Comparison of ENCODE assay signal across 9 mouse cellular contexts in genomic region chr8:114971378-114971777, GRCm38 (mm10).
DNase-seq lines count a peak whose midpoint lies in the region; ATAC-seq and TF ChIP-seq lines count a peak whose summit lies in the region.
"Had no signal": no experiment of that assay in that cellular context is flagged by ENCODE, and none has a peak within 500 bp of the region (broad histone marks: within the 10 kb centered on the region; RNA-seq: fewer than 3 reads in every experiment).

No protein-coding gene starts in this region.

- peak; percentile 79 for DNase-seq in brain, embryonic 14.5 days (ENCODE audit: low read depth)
- peak; percentile 85 for DNase-seq in forebrain, embryonic 11.5 days (ENCODE audit: low spot score)
- DNase-seq in heart, postnatal 0 days (ENCODE audit: low spot score) = peak; percentile 70
- DNase-seq in kidney, postnatal 36 days = peak; percentile 65 to 85
- peak in 2 of 3 experiments; percentile 9 to 29 for DNase-seq in liver, embryonic 14.5 days (ENCODE audit: low read depth in 3 of 3, low spot score in 3 of 3)
- DNase-seq in retina, embryonic 14.5 days (ENCODE audit: low spot score) = peak; percentile 91
- peak; percentile 89 for DNase-seq in thymus, postnatal 14 days

- H3K36me3 ChIP-seq in ES-Bruce4 (ENCODE audit: control insufficient read depth, insufficient read depth, low read length, poor library complexity, severe bottlenecking) = no peaks in the 10 kb centered on the region
- H3K36me3 ChIP-seq in forebrain, embryonic 11.5 days (ENCODE audit: control insufficient read depth, insufficient read depth, low read length) = no peaks in the 10 kb centered on the region
- H3K36me3 ChIP-seq in heart, postnatal 0 days (replicated peaks; ENCODE audit: control insufficient read depth, insufficient read depth, low read length) = no peaks in the 10 kb centered on the region
- H3K36me3 ChIP-seq in liver, embryonic 14.5 days (replicated peaks; ENCODE audit: control insufficient read depth, insufficient read depth, low read depth) = no peaks in the 10 kb centered on the region
- H3K36me3 ChIP-seq: heart, embryonic 13.5 days had no signal

- TF ChIP-seq CTCF in ES-Bruce4 (IDR thresholded peaks at IDR 0.05; ENCODE audit: low read depth, low read length) = peak; percentile 82
- peak; percentile 84 for TF ChIP-seq CTCF in brain, embryonic 14.5 days (IDR thresholded peaks at IDR 0.05; ENCODE audit: borderline replicate concordance, extremely low read depth, insufficient read depth, insufficient read length)
- TF ChIP-seq CTCF in heart, postnatal 0 days (IDR thresholded peaks at IDR 0.05; ENCODE audit: low read depth) = peak; percentile 88
- peak; percentile 88 for TF ChIP-seq CTCF in liver, embryonic 14.5 days (IDR thresholded peaks at IDR 0.05; ENCODE audit: low read depth)

- no peak for TF ChIP-seq POLR2A in ES-Bruce4 (IDR thresholded peaks at IDR 0.05; ENCODE audit: insufficient read depth, low read length)
- no peak for TF ChIP-seq POLR2A in brain, embryonic 14.5 days (IDR thresholded peaks at IDR 0.05; ENCODE audit: borderline replicate concordance, extremely low read depth, insufficient read depth, insufficient read length, poor library complexity, severe bottlenecking)

- no peak for TF ChIP-seq EP300 in ES-Bruce4 (IDR thresholded peaks at IDR 0.05; ENCODE audit: insufficient read depth, low read depth, low read length)
- TF ChIP-seq EP300 in heart, postnatal 0 days (IDR thresholded peaks at IDR 0.05; ENCODE audit: low read depth) = no peak
- TF ChIP-seq EP300 in liver, embryonic 14.5 days (IDR thresholded peaks at IDR 0.05; ENCODE audit: low read depth) = no peak

- H3K27me3 ChIP-seq in ES-Bruce4 (ENCODE audit: control insufficient read depth, insufficient read depth, low read length, poor library complexity, severe bottlenecking) = no peaks in the 10 kb centered on the region
- H3K27me3 ChIP-seq in forebrain, embryonic 11.5 days (ENCODE audit: control insufficient read depth, insufficient read depth, low read length) = no peaks in the 10 kb centered on the region
- H3K27me3 ChIP-seq in heart, postnatal 0 days (ENCODE audit: control insufficient read depth, insufficient read depth, low read length) = no peaks in the 10 kb centered on the region
- H3K27me3 ChIP-seq in liver, embryonic 14.5 days (ENCODE audit: control insufficient read depth, insufficient read depth, low read length) = no peaks in the 10 kb centered on the region
- H3K27me3 ChIP-seq: heart, embryonic 13.5 days had no signal

- WGBS in forebrain, embryonic 11.5 days = 50% methylated on average over 8 of the region's 8 CpGs
- 34% methylated on average over 8 of the region's 8 CpGs for WGBS in heart, postnatal 0 days
- WGBS in liver, embryonic 14.5 days (ENCODE audit: insufficient replicate concordance) = 23% methylated on average over 8 of the region's 8 CpGs

- ATAC-seq in forebrain, embryonic 11.5 days (replicated peaks; ENCODE audit: low FRiP score) = no peak
- peak; percentile 70 for ATAC-seq in heart, postnatal 0 days (ENCODE audit: insufficient read depth, low read depth)
- no peak for ATAC-seq in liver, embryonic 14.5 days (ENCODE audit: insufficient read depth)

- H3K9me3 ChIP-seq in ES-Bruce4 (replicated peaks; ENCODE audit: control insufficient read depth, insufficient read depth, low read length, poor library complexity, severe bottlenecking) = peaks cover 7% of the 10 kb centered on the region
- no peaks in the 10 kb centered on the region; the same call in 1 of the 2 replicates for H3K9me3 ChIP-seq in forebrain, embryonic 11.5 days (ENCODE audit: control insufficient read depth, low read length)
- no peaks in the 10 kb centered on the region for H3K9me3 ChIP-seq in heart, postnatal 0 days (replicated peaks; ENCODE audit: control insufficient read depth, low read length)
- no peaks in the 10 kb centered on the region; the same call in 1 of the 2 replicates for H3K9me3 ChIP-seq in liver, embryonic 14.5 days (ENCODE audit: control insufficient read depth, low read length)

- H3K4me1 ChIP-seq in ES-Bruce4 (ENCODE audit: control insufficient read depth, insufficient read depth, low read length) = no peaks in the 10 kb centered on the region
- no peaks in the 10 kb centered on the region; the same call in 1 of the 2 replicates for H3K4me1 ChIP-seq in forebrain, embryonic 11.5 days (replicated peaks; ENCODE audit: control insufficient read depth, insufficient read depth, low read length)
- peaks cover 14% of the 10 kb centered on the region for H3K4me1 ChIP-seq in heart, postnatal 0 days (ENCODE audit: control insufficient read depth, insufficient read depth)
- H3K4me1 ChIP-seq in liver, embryonic 14.5 days (replicated peaks; ENCODE audit: control insufficient read depth in 2 of 2, insufficient read depth in 2 of 2, low read length in 1 of 2) = no peaks in the 10 kb centered on the region

- no peak overlapping the region for H3K4me3 ChIP-seq in ES-Bruce4 (ENCODE audit: low read depth, low read length)
- no peak overlapping the region for H3K4me3 ChIP-seq in forebrain, embryonic 11.5 days (ENCODE audit: low read depth, low read length)
- H3K4me3 ChIP-seq in heart, postnatal 0 days (ENCODE audit: low read depth, low read length) = no peak overlapping the region
- H3K4me3 ChIP-seq in liver, embryonic 14.5 days (ENCODE audit: insufficient read depth in 1 of 2, low read depth in 2 of 2, low read length in 2 of 2) = no peak overlapping the region
- H3K4me3 ChIP-seq: heart, embryonic 13.5 days had no signal

- H3K9ac ChIP-seq in ES-Bruce4 (ENCODE audit: low read depth, poor library complexity, severe bottlenecking) = no peak overlapping the region
- H3K9ac ChIP-seq in forebrain, embryonic 11.5 days (ENCODE audit: low read length) = no peak overlapping the region
- H3K9ac ChIP-seq in heart, postnatal 0 days (replicated peaks; ENCODE audit: low read depth, low read length) = no peak overlapping the region
- no peak overlapping the region for H3K9ac ChIP-seq in liver, embryonic 14.5 days (replicated peaks)
- H3K9ac ChIP-seq: heart, embryonic 13.5 days had no signal

- no peak overlapping the region for H3K27ac ChIP-seq in ES-Bruce4 (ENCODE audit: insufficient read depth, low read length)
- H3K27ac ChIP-seq in forebrain, embryonic 11.5 days (ENCODE audit: low read depth, low read length) = no peak overlapping the region
- H3K27ac ChIP-seq in heart, postnatal 0 days (ENCODE audit: low read depth) = no peak overlapping the region
- H3K27ac ChIP-seq in liver, embryonic 14.5 days = no peak overlapping the region
- H3K27ac ChIP-seq: heart, embryonic 13.5 days had no signal

- no peak overlapping the region for H3K4me2 ChIP-seq in forebrain, embryonic 11.5 days (ENCODE audit: low read depth, low read length, severe bottlenecking)
- no peak overlapping the region for H3K4me2 ChIP-seq in heart, postnatal 0 days (ENCODE audit: low read depth, low read length)
- H3K4me2 ChIP-seq in liver, embryonic 14.5 days (ENCODE audit: low read depth) = no peak overlapping the region
- H3K4me2 ChIP-seq: heart, embryonic 13.5 days had no signal

Comparison
In these comparisons a context has a peak if more than half of its experiments do, and no peak if none do; other contexts are left out.
1. DNase-seq: peak in every context shown above with its lines; median percentile 91 in retina, embryonic 14.5 days; 89 in thymus, postnatal 14 days; 85 in forebrain, embryonic 11.5 days; 79 in brain, embryonic 14.5 days; 75 in kidney, postnatal 36 days; 70 in heart, postnatal 0 days; 19 in liver, embryonic 14.5 days.